Mouse (Mus musculus): ENCODE data around the gene Gm17067. TPM values are rescaled to one million over a fixed set of nuclear protein-coding genes. Genes with fewer than 3 reads are reported as not detected.
A peak's percentile ranks its signal among the peaks of the same experiment; 100 is the strongest.
"Not testable (repeated sequence)": the region's sequence is repeated elsewhere in the genome, so short reads cannot be mapped to it uniquely, and the experiment has no call there.

Gene Gm17067
- not detected for total RNA-seq (2021)

DNA sequence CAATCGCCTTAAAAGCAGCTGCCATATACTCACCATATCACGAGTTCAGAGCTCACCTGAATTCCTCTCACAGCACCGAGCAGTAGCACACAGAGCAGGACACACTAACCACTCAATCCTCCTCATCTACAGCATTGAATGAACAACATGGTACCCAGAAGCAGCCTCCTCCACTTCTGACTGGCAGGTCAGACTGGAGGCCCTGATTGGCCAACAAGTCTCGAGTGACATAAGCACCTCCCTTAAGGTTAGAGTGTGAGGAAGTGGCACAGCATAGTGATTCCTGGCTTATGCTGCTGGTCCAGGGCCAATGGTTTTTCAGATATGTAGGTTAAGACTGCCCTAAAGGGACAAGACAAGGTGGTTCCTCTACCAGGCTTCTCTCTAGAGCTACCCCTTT is at the start of gene Gm17067:
Gene Gm17067 (minus strand): TSS at position 101 of the 400 bp plus-strand sequence.
- DNase-seq; intact Hi-C loops (cut with DNase I): not testable (repeated sequence)

DNA sequence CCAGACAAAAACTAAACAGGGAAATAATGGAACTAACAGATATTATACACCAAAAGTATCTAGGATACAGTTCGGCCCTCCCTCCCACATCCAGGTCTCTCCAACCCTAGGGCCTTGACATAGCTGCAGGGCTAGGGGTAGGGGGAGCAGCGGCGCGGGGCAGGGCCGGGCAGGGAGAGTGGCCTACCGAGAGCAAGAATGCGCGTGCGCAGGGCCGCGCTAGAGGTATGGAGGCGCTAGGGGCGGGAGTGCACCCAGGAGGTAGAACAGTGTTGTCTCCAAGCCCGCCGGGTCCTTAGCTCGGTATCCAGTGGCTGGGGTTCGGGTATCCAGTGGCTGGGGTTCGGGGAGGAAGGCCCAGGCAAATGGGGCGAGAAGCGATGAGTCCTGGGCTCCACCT is 23.0 kb upstream of the Gm17067 start:
- intact Hi-C loops (cut with DNase I): no loop called here
- DNase-seq: no peak

GRCm38 (mm10) chr7:42738536-42739210 is 11.9 kb upstream of the Gm17067 start:
- intact Hi-C loops (cut with DNase I): no loop called here
- no peak for DNase-seq

DNA sequence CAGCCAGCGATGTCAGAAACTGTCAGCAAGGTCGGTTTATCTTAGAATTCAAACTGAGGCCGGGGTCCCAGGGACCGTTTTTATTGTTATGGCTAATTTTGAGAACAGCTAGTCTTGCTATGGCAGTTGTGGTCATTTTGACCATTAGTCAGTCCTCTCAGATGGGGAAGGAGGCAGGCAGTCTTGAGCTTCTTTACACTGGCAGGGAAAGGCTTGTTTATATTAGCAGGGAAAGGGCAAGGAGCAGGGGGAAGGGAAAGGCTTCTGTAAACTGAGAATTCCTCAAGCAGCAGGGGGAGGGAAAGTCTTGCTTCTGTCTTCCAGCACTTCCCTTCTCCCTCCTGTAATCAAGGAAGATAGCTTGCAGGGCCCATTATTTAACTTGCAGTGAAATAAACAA is 33.6 kb downstream of the Gm17067 start:
- DNase-seq; intact Hi-C loops (cut with DNase I): not testable (repeated sequence)

GRCm38 (mm10) chr7:42692362-42693158 is 34.3 kb downstream of the Gm17067 start, which contains the start of gene Zfp975:
Gene Zfp975 (minus strand): TSS chr7:42692742.
- intact Hi-C loops (cut with DNase I): not testable (repeated sequence)

GRCm38 (mm10) chr7:42680081-42680480 is 46.7 kb downstream of the Gm17067 start:
- intact Hi-C loops (cut with DNase I); DNase-seq: not testable (repeated sequence)

More at GRCm38 (mm10) chr7:42692362-42693158, 34.3 kb downstream of the Gm17067 start, which contains the start of gene Zfp975:
- DNase-seq: peak; percentile 74

DNA sequence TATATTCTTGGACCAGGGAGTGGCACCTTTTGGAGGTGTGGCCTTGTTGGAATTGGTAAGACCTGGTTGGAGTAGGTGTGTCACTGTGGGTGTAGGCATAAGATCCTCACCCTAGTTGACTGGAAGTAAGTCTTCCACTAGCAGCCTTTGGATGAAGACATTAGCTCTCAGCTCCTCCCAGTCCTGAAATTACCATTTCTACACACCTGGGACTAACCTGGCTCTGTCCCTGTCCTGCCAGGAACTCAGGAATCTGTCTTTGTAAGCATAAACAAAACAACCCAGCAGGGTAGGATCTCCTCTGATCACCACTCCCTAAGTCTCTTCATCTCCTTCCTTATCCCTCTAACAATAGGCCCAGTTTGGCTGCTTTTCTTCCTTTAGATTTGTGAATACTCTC is 47.2 kb downstream of the Gm17067 start:
- intact Hi-C loops (cut with DNase I); DNase-seq: not testable (repeated sequence)

GRCm38 (mm10) chr7:42660140-42660539 is 66.7 kb downstream of the Gm17067 start:
- DNase-seq; intact Hi-C loops (cut with DNase I): not testable (repeated sequence)

Other genes starting within 250 kb of the Gm17067 start
- gene Zfp141, start 221.3 kb downstream of the Gm17067 start, total RNA-seq (2021): 10 to 100 TPM; 23.6 to 23.9 TPM
- gene Gm21028, start 148.4 kb downstream of the Gm17067 start, total RNA-seq (2021): not detected
- gene Zfp977, start 134.5 kb downstream of the Gm17067 start, total RNA-seq (2021): 1 to 10 TPM; 3.0 to 4.5 TPM
- gene Zfp976, start 84.4 kb downstream of the Gm17067 start, total RNA-seq (2021): 1 to 10 TPM; 4.7 to 5.2 TPM
- gene Zfp975, start 34.3 kb downstream of the Gm17067 start, total RNA-seq (2021): 1 to 10 TPM; 8.7 to 8.9 TPM
- not detected for gene Vmn2r62, start 66.5 kb upstream of the Gm17067 start, total RNA-seq (2021)
- gene Gm2381, start 140.2 kb upstream of the Gm17067 start, total RNA-seq (2021): under 1 TPM in 1 of 2 experiments, not detected in 1; 0.34 TPM
- gene Vmn2r63, start 206.8 kb upstream of the Gm17067 start, total RNA-seq (2021): not detected